In genomic region chr12:4212908-4213307, GRCm38 (mm10) we compare ENCODE assay signal across 13 mouse cellular contexts. TPM values are rescaled to one million over a fixed set of nuclear protein-coding genes. Genes with fewer than 3 reads are reported as not detected.
DNase-seq lines count a peak whose midpoint lies in the region; ATAC-seq lines count a peak whose summit lies in the region.
"Had no signal": no experiment of that assay in that cellular context is flagged by ENCODE, and none has a peak within 500 bp of the region (broad histone marks: within the 10 kb centered on the region; RNA-seq: fewer than 3 reads in every experiment).

No protein-coding gene starts in this region.

- H3K27me3 ChIP-seq in kidney, embryonic 14.5 days (ENCODE audit: control insufficient read depth, insufficient read depth, low read length), result no peaks in the 10 kb centered on the region

- peaks cover 73% of the 10 kb centered on the region; the same call in 1 of the 2 replicates for H3K36me3 ChIP-seq in kidney, embryonic 14.5 days (ENCODE audit: control insufficient read depth, insufficient read depth, low read length)

- H3K4me2 ChIP-seq in kidney, embryonic 14.5 days (replicated peaks; ENCODE audit: low read depth, low read length), result no peak overlapping the region
- H3K4me2 ChIP-seq: liver, embryonic 11.5 days had no signal

- H3K4me1 ChIP-seq in kidney, embryonic 14.5 days (ENCODE audit: control insufficient read depth, insufficient read depth, low read length), result 0 out of 2 replicates have a peak, but pooled peaks cover 6% of the 10 kb centered on the region

- peak; percentile 89 for ATAC-seq in kidney, embryonic 14.5 days (ENCODE audit: low FRiP score, low TSS enrichment)
- ATAC-seq: forebrain, embryonic 16.5 days had no signal

- no peak overlapping the region for H3K4me3 ChIP-seq in kidney, embryonic 14.5 days (ENCODE audit: low read length)
- H3K4me3 ChIP-seq: myocyte had no signal

- 48% methylated on average over 8 of the region's 8 CpGs for WGBS in kidney, embryonic 14.5 days

- H3K27ac ChIP-seq in kidney, embryonic 14.5 days (ENCODE audit: low read depth, low read length), result peak overlapping the region; percentile 59
- H3K27ac ChIP-seq: stomach, postnatal 0 days had no signal

- peak; percentile 64 for DNase-seq in heart, adult 11 months
- no peak for DNase-seq in heart, postnatal 14 days
- peak; percentile 65 for DNase-seq in ovary, postnatal 36 days (ENCODE audit: low spot score)
- DNase-seq in ovary, postnatal 14 days (ENCODE audit: low spot score), result no peak
- peak; percentile 82 for DNase-seq in testis, postnatal 10 days (ENCODE audit: low spot score)
- DNase-seq in cerebellum, postnatal 14 days, result no peak
- DNase-seq in retina, postnatal 1 day, result no peak
- DNase-seq: lung, postnatal 10 days had no signal

- no peaks in the 10 kb centered on the region for H3K9me3 ChIP-seq in kidney, embryonic 14.5 days (ENCODE audit: control insufficient read depth, low read length)

- H3K9ac ChIP-seq in kidney, embryonic 14.5 days (ENCODE audit: low read depth, low read length), result no peak overlapping the region

- intact Hi-C loops in heart, postnatal 14 days (cut with DNase I), result no loop called here

RNA-seq across cellular contexts. Expression of gene Ptrhd1, which starts 20.9 kb away (rescaled TPM):
- total RNA-seq in heart, postnatal 14 days (2021), result 1 to 10 TPM; 4.3 to 4.6 TPM
- polyA plus RNA-seq in kidney, embryonic 14.5 days (2014; fragmentation: Nextera tagmentation; extraction: Ambion mirVana), result 7.6 and 8.8 TPM in 2 replicates

RNA-seq across cellular contexts. Expression of gene Cenpo, which starts 21.2 kb away (rescaled TPM):
- 1 to 10 TPM; 3.3 to 3.4 TPM for total RNA-seq in heart, postnatal 14 days (2021)
- 12.0 and 15.4 TPM in 2 replicates for polyA plus RNA-seq in kidney, embryonic 14.5 days (2014; fragmentation: Nextera tagmentation; extraction: Ambion mirVana)

Comparison
In these comparisons a context has a peak if more than half of its experiments do, and no peak if none do; other contexts are left out.
1. DNase-seq: peak in heart, adult 11 months (single experiment), ovary, postnatal 36 days (single experiment) and testis, postnatal 10 days (single experiment); none in heart, postnatal 14 days (0 of 2), ovary, postnatal 14 days (single experiment), cerebellum, postnatal 14 days (0 of 2) and retina, postnatal 1 day (single experiment).